Mouse (Mus musculus): ENCODE measurements around the gene Arhgef17.

Arhgef17 gene

DNA sequence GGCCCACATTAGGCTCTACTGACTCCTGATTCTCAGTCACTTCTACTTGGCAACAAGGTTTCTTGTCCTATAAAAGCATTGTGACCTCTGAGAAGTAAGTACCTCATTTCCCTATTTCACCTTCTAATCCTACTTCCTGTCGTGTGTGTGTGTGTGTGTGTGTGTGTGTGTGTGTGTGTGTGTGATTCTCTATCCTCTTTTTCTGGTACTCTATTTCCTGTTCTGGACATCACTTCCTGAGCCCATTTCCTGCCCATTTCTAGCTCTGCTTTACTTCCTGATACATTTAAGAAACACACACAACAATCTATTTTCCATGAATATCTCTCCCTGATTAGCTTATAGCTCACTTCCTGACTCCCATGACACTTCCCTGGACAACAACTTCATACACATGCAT lies 56.1 kb downstream of the Arhgef17 start:
- no peak for DNase-seq (ENCODE audit: low spot score)

DNA sequence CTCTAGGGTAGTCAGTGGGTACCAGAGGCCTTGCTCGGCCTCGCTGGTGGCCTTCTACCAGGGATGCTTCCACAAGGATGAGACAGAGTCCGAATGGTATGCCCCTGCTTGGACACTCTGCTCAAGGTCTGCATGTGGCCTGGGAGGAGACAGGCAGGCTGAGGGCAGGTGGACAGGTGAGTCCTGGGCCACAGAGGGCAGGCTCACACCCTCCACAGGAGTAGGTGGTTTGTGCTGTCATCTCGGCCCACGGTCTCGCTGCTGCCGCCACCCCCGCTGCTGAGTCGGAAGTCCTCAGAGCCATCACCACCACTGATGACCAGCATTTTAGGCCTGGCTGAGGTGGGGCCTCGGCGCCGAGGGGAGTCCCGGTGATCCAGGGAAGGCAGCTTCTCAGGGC lies 58.7 kb downstream of the Arhgef17 start:
- no peak for DNase-seq (ENCODE audit: low spot score)

DNA sequence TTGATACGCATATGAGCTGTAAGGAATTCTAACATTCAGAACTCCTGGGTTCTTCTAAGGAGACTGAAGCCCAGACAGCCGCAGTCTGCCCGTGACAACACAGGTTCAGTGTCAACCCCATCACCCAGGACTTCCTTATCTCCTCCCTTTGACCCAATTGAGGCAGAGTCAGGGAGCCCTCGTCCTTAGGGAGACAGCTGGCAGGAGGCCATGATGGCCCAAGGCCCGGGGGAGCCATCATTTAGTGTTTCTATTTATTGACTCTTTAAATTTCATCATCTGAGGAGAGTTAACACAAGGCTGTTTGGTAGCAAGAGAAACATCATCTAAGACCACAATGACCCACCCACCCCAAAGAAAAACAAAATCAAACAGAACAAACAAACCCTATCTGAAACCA lies 60.0 kb downstream of the Arhgef17 start:
- DNase-seq (ENCODE audit: low spot score), result no peak

GRCm38 (mm10) chr7:100871355-100871754 lies 60.6 kb downstream of the Arhgef17 start:
- DNase-seq (ENCODE audit: low spot score), result no peak

DNA sequence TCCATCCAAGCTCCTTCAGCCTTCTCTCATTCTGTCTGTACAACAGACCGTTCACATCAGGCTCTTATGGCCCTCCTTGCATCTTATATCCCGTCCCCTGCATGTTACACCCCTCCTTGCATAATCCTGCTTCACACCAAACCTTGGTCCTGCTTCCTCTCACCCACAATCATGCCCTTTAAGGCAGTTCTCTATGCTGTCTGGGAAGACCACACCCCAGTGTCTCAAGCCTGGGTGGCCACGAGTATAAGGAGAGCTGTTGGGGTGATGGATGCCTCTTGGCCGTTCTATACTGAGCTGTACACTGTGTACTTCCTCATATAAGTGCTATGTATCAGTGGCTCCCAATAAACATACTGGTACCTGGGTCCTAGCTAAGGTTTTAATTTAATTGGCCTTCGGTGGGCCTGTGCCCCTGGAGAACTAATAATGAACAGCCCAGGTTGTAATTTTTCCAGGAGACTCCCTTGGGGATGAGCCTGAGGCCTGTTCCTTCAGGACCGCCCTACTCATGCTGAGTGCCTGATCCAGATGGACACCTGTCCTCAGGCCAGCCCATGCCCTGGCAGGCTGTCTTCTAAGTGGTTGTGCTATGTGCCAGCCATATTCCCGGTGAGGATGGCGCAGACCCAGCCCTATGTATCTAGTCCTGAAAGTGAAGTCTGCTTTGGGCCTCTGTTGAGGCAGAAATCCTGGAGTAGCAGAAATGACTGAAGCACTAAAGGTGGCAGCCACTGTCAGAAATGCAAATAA lies 61.9 kb downstream of the Arhgef17 start:
- DNase-seq (ENCODE audit: low spot score), result no peak

- DNase-seq (ENCODE audit: low spot score), result no peak
Measured at GRCm38 (mm10) chr7:100868551-100868950, 63.4 kb downstream of the Arhgef17 start.

DNA sequence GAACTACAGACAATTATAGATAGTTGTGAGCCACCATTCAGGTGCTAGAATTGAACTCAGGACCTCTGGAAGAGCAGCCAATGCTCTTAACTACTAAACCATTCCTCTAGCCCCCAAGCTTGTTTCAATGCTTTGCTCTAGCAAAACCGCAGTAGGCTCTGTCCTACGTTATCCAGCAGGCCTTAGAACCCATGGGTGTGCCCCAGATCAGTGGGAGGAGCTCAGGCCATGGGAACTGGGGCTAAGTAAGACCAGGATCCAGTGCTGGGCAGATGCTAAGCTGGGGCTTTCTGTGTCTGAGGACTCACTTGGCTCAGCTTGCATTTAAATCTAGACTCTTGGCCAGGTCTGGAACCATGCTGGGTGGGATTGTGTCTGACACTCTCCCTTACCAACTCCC lies 64.3 kb downstream of the Arhgef17 start:
- no peak for DNase-seq (ENCODE audit: low spot score)

GRCm38 (mm10) chr7:100866675-100867074 lies 65.2 kb downstream of the Arhgef17 start:
- peak; percentile 78 for DNase-seq (ENCODE audit: low spot score)

GRCm38 (mm10) chr7:100862828-100863638 lies 68.9 kb downstream of the Arhgef17 start, which contains the start of gene Relt:
Gene Relt (minus strand): TSS chr7:100863446.
- DNase-seq (ENCODE audit: low spot score), result peak; percentile 98

DNA sequence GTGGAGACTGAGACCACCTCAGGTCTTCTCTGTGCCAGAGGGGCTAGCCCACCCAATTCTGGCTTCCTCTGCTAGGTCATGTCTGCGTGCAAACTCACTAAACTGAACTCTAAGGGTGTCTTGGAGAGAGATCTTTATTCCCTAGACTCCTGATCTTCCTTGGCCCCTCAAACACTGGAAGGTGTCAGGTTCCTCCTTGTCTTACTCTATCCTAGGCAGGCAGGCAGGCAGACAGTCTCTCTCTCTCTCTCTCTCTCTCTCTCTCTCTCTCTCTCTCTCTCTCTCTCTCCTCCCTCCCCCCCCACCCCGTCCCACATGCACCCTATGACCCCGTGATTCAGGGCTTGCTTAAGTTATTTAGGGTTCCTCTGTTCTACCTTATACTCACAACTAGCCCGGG lies 69.6 kb downstream of the Arhgef17 start:
- DNase-seq (ENCODE audit: low spot score), result no peak

DNA sequence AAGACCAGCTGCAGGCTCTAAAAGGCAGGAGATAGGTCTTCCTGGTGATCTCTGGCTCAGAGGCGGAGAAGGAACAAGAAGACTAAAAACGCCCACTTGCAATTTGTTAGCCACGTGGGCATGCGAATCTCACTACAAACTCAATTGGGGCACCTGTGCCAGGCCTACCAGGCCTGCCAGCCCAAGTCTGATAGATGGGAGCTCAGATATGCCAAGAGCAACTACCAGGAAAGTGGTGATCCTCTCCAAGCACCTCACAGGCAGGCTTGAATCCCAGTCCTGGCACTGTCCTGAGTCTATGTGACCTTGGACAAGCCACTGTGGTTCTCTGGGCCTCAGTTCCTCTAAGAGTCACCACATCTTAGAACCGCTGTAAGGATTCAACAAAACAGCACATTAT lies 70.7 kb downstream of the Arhgef17 start:
- no peak for DNase-seq (ENCODE audit: low spot score)

DNA sequence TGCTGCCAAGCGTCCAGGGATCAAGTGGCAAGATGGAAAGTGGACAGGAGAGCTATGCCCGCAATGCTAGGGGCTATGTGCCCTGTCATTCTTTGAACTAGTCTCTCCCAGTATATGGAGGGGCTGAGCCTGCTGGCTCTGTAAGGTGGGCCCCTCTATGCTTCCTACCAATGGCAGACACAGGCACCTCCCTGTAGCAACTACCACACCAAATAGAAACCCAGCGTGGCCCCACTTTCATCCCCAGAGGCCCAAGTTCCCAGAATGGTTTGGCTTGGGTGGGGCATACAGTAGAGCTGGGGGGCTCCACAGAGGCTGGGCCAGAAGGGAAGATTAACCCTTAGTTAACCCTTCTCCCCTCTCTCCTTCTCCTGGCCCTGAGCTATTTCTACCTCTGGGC lies 71.5 kb downstream of the Arhgef17 start:
- no peak for DNase-seq (ENCODE audit: low spot score)

DNA sequence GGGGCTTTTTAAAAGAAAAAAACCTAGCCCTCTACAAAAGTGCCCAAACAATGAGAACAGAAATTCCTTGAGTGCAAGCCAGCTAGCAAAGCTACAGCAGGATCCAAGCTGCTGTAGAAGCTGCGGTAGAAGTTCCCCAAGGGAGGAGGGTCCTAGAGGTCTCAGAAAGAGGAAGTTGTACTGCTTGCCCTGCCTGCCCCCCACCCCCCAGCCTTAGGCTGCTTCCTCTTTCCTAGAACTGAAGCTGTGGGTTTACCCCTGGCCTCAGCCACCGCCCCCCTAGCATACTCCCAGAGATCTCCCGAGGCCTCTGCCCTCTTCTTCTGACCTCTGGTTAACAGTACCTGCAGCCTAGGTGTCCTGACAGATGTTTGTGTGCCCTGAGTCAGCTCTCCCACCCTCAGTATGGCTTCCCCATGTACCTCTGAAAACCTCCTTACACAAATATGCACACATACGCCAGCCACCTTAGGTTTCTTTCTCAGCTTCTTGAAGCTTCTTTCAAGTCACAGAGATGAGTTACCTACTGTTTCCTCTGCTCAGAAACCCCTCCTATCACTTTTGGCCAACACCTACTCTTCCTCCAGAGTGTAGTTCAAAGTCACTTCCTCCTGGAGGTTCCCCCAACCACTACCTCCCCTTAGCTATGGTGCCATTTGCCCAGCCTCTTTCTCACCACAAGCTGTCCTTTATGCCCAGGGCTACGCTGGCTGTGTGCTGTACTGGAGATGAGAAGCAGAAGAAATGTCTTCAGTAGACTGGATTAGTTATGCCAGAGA lies 75.9 kb downstream of the Arhgef17 start:
- no peak for DNase-seq (ENCODE audit: low spot score)

DNA sequence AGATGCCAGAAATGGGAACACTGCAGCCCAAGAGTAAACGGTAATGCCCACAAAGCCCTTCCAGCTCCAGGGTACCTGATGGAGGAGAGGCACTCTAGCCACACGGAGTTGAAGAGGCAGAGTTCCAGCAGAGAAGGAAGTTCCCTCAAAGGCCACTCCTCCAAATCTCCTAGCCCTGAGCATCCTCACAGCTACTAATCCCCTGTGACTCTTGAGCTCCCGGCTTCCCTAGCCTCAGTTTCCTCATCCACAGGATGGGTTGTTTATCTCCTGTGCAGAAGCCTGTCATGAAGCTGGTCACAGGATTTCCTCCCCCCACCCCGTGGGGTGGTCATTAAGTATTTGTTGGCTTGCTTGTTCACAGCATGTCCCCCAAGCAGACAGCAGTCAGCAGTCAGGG lies 76.6 kb downstream of the Arhgef17 start:
- no peak for DNase-seq (ENCODE audit: low spot score)

GRCm38 (mm10) chr7:100854861-100855260 lies 77.0 kb downstream of the Arhgef17 start:
- no peak for DNase-seq (ENCODE audit: low spot score)

DNA sequence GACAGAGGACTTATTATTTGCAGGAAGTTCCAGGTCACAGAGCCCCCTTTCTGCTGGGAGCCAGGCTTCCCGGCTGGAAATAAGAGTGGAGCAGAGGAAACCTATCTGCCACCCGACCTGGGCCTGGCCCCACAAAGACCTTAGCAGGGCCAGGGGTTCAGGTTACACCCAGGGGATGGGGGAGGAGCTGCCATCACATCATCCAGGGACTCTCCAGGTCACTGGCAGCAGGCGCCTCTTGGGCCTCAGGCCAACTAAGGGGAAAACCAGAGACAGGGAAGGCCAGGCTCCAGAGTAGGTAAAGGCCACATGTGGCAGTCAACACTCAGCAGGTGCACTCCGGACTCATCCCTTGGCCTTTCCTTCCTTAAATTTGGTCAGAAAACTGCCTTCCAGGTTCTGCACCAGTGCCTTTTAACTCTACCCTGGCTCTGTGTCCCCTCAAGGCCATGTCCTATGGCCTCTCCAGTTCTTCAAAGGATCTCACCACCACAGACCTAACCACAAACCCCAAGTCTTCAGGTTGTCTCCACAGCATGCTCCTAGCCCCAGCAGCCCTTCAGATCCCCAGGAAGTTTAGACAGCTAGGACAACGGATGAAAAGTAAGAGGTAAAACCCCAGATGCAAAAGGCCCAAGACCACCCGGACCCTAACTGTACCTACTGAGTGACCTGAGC lies 77.6 kb downstream of the Arhgef17 start:
- no peak for DNase-seq (ENCODE audit: low spot score)

GRCm38 (mm10) chr7:100853396-100853795 lies 78.5 kb downstream of the Arhgef17 start:
- DNase-seq (ENCODE audit: low spot score), result no peak

DNA sequence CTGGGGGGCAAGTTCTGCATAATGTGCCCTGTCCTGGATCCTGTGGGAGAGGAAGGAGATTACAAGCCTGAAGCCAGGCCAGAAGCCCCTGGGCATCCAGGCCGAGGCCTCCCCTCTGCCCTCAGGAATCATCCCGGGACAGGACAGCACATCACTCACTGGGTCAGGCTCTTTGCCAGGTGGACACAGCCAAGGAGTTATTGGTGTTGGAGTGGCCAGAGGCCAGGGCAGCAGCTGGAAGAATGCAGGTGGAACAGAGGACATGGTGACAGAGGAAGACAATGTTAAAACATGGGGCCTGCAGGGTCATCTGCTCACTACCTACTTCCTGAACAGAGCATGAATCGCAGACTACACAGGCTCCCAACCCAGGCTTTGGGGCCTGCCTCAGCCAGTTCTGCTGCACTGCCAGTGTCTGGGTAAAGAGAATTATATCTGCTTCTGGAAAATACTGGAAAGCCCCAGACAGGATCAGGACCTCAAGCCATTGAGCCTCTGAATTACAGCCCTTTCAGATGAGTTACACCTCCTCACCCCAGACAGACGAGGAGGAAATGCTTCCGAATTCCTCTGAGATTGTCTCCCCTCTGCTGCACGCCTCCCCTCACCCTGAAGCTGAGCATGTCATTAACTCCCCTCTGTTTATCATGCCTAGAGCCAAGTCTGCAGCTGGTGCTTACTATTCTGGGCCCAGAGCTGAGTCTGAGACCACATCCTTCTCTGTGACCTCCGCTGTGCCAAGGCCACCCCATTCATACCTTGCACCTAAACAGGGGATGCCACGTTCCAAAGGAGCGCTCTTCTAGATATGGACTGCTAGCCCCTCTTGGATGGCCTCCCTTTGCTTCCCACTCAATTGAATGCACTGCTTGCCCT lies 80.2 kb downstream of the Arhgef17 start:
- DNase-seq (ENCODE audit: low spot score), result no peak

- no peak for DNase-seq (ENCODE audit: low spot score)
Measured at GRCm38 (mm10) chr7:100849508-100849907, 82.4 kb downstream of the Arhgef17 start.

DNA sequence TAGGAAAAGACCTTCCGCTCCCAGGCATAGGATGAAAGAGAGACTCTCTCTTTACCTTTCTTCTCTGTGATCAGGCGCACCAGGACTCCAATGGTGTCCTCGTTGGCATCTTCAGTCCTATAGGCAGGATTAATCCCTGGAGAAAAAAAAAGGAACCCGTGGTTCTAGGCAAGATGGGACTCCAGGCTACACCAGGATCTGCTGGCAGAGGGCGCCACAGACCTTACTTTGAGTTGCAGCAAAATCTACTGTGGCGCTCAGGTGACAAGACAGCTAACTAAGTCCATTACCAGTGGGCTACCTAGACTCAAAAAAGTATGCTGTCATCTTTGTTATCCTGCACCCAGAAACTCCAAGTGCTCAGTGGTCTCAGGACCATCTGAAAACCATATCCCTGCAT lies 83.2 kb downstream of the Arhgef17 start:
- peak; percentile 85 for DNase-seq (ENCODE audit: low spot score)

DNA sequence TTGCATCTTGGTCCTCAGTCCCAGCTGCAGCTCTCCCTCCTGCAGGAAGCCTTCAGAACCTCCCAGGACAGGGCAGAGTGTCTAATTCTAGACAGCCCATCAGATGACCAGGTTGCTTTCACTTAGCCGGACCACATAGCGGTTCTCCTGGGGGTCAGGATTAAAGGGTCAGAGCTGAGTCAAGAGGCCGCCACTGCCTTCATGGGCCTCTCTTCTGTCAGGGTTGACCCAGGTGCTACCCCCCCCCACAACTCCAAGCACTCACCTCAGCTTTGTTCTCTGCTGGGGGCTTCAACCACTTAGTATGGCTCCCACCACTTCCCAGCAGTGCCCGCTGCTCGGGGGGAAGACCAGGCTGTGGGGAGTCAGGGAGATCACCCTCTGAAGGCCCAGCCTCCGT lies 84.8 kb downstream of the Arhgef17 start:
- DNase-seq (ENCODE audit: low spot score), result no peak

All from testis, postnatal 10 days (tissue).